Mouse (Mus musculus): ENCODE data around the gene Zfp992.
"Not testable (repeated sequence)": the region's sequence is repeated elsewhere in the genome, so short reads cannot be mapped to it uniquely, and the experiment has no call there.

GRCm38 (mm10) chr4:146497695-146498275 is 49.0 kb downstream of the Zfp992 start:
- not testable (repeated sequence) for TF ChIP-seq ZKSCAN1 (IDR thresholded peaks at IDR 0.05; ENCODE audit: borderline replicate concordance, low read depth, low read length); CTCF (conservative IDR thresholded peaks at IDR 0.05 in 1 of 2, IDR thresholded peaks at IDR 0.05 in 1 of 2; ENCODE audit: low read depth in 2 of 2, low read length in 2 of 2); MEF2A (IDR thresholded peaks at IDR 0.05; ENCODE audit: borderline replicate concordance, low read depth, low read length); UBTF (IDR thresholded peaks at IDR 0.05; ENCODE audit: low read depth, low read length); USF1 (IDR thresholded peaks at IDR 0.05; ENCODE audit: low read depth, low read length); ELF1 (IDR thresholded peaks at IDR 0.05; ENCODE audit: low read depth, low read length); MAZ (IDR thresholded peaks at IDR 0.05; ENCODE audit: low read depth, low read length); ETS1 (conservative IDR thresholded peaks at IDR 0.05; ENCODE audit: low read depth, low read length); SMC3 (IDR thresholded peaks at IDR 0.05; ENCODE audit: low read depth, low read length); CHD2 (IDR thresholded peaks at IDR 0.05; ENCODE audit: low read length); USF2 (conservative IDR thresholded peaks at IDR 0.05; ENCODE audit: low read depth, low read length); EP300 (IDR thresholded peaks at IDR 0.05; ENCODE audit: low read length)

All from CH12.LX (cell line).